Mouse (Mus musculus) heart, embryonic 15.5 days (tissue): ENCODE data around the gene Bok. TPM values are rescaled to one million over a fixed set of nuclear protein-coding genes. Genes with fewer than 3 reads are reported as not detected.

Experiments used
- ATAC-seq: fragments of 200-750 bp; cut with Nextera tagmentation; replicated peaks from 2 replicates; pipeline ENCODE4 v1.8.0; 2017; ENCODE audit warnings: low read depth, moderate TSS enrichment; ENCODE audit not compliant: insufficient number of reproducible peaks, insufficient read depth, low FRiP score
- H3K27ac ChIP-seq: fragments of 300-500 bp; sonication (generic); 2 replicates; pipeline ENCODE4 v1.5.1; 2015; ENCODE audit warnings: mild to moderate bottlenecking, inconsistent platforms
- H3K27me3 ChIP-seq: fragments of 300-500 bp; sonication (generic); 2 replicates; pipeline ENCODE4 v1.6.1; 2015; ENCODE audit warnings: inconsistent platforms
- H3K36me3 ChIP-seq: fragments of 300-500 bp; sonication (generic); 2 replicates; pipeline ENCODE4 v1.6.1; 2015; ENCODE audit warnings: mild to moderate bottlenecking, inconsistent platforms
- H3K4me1 ChIP-seq: fragments of 300-500 bp; sonication (generic); replicated peaks from 2 replicates; pipeline ENCODE4 v1.6.1; 2015; ENCODE audit warnings: inconsistent platforms
- H3K4me2 ChIP-seq: fragments of 300-500 bp; sonication (generic); 2 replicates; pipeline ENCODE4 v1.6.1; 2015; ENCODE audit warnings: inconsistent platforms, mild to moderate bottlenecking, moderate library complexity
- H3K4me3 ChIP-seq: fragments of 300-500 bp; sonication (generic); 2 replicates; pipeline ENCODE4 v1.5.1; 2015; ENCODE audit warnings: mild to moderate bottlenecking, inconsistent platforms
- H3K9ac ChIP-seq: fragments of 300-500 bp; sonication (generic); 2 replicates; pipeline ENCODE4 v1.6.1; 2015; ENCODE audit warnings: mild to moderate bottlenecking, inconsistent platforms
- H3K9me3 ChIP-seq: fragments of 300-500 bp; sonication (generic); replicated peaks from 2 replicates; pipeline ENCODE4 v1.6.1; 2016; ENCODE audit warnings: inconsistent platforms
- WGBS: fragments of 180-500 bp; shearing (Covaris S2); methylation state at CpG from one replicate; pipeline ENCODE4 v1.1.7; 2015; ENCODE audit warnings: mixed read lengths; 5-methylcytosine and 5-hydroxymethylcytosine counted together
- polyA plus RNA-seq: library from polyadenylated mRNA; unstranded; fragments of >200 nt; fragmentation: Nextera tagmentation; extraction: Ambion mirVana; gene quantifications from 2 replicates; pipeline ENCODE4 v1.2.1, GENCODE M21; 2015

The Bok gene
- polyA plus RNA-seq, 1 experiment from 2014 or later = 38.2 TPM

- Histone ChIP-seq H3K4me3 (no peak overlapping the region), H3K36me3 (peaks cover 7% of the 10 kb centered on the region; the same call in 1 of the 2 replicates), H3K9me3 (no peaks in the 10 kb centered on the region), H3K27me3 (no peaks in the 10 kb centered on the region), H3K9ac (no peak overlapping the region), H3K27ac (no peak overlapping the region), H3K4me1 (peaks cover 10% of the 10 kb centered on the region; the same call in 1 of the 2 replicates), H3K4me2 (no peak overlapping the region)
- 59% methylated on average over 7 of the region's 7 CpGs for WGBS
- ATAC-seq = no peak
Measured at GRCm38 (mm10) chr1:93721557-93721956, 36.1 kb downstream of the Bok start.

- WGBS = 80% methylated on average over 3 of the region's 3 CpGs
- Histone ChIP-seq H3K4me3 (no peak overlapping the region), H3K27me3 (no peaks in the 10 kb centered on the region), H3K9ac (no peak overlapping the region), H3K9me3 (no peaks in the 10 kb centered on the region), H3K4me1 (peaks cover 12% of the 10 kb centered on the region; the same call in 1 of the 2 replicates), H3K27ac (no peak overlapping the region), H3K4me2 (no peak overlapping the region), H3K36me3 (0 out of 2 replicates have a peak, but pooled peaks cover 7% of the 10 kb centered on the region)
- no peak for ATAC-seq
Measured at GRCm38 (mm10) chr1:93724623-93725022, 39.2 kb downstream of the Bok start.

- 66% methylated on average over 5 of the region's 5 CpGs for WGBS
- H3K9ac ChIP-seq = no peak overlapping the region
Measured at GRCm38 (mm10) chr1:93725665-93726064, 40.2 kb downstream of the Bok start.

GRCm38 (mm10) chr1:93726116-93726515 lies 40.7 kb downstream of the Bok start:
- Histone ChIP-seq H3K9ac (no peak overlapping the region), H3K4me1 (peaks cover 10% of the 10 kb centered on the region; the same call in 1 of the 2 replicates), H3K27ac (no peak overlapping the region), H3K36me3 (0 out of 2 replicates have a peak, but pooled peaks cover 7% of the 10 kb centered on the region), H3K27me3 (no peaks in the 10 kb centered on the region), H3K4me3 (no peak overlapping the region), H3K9me3 (no peaks in the 10 kb centered on the region), H3K4me2 (no peak overlapping the region)
- no peak for ATAC-seq
- WGBS = 79% methylated on average over 3 of the region's 3 CpGs

More at GRCm38 (mm10) chr1:93725665-93726064, 40.2 kb downstream of the Bok start:
- Histone ChIP-seq H3K27ac (no peak overlapping the region), H3K9me3 (no peaks in the 10 kb centered on the region), H3K36me3 (0 out of 2 replicates have a peak, but pooled peaks cover 7% of the 10 kb centered on the region), H3K4me3 (no peak overlapping the region), H3K27me3 (no peaks in the 10 kb centered on the region), H3K4me1 (peaks cover 10% of the 10 kb centered on the region; the same call in 1 of the 2 replicates), H3K4me2 (no peak overlapping the region)
- peak; percentile 34; the same call in 1 of the 2 replicates for ATAC-seq

- Histone ChIP-seq H3K36me3 (0 out of 2 replicates have a peak, but pooled peaks cover 7% of the 10 kb centered on the region), H3K4me3 (no peak overlapping the region), H3K27ac (no peak overlapping the region), H3K4me1 (peaks cover 14% of the 10 kb centered on the region), H3K9ac (no peak overlapping the region), H3K4me2 (no peak overlapping the region), H3K9me3 (no peaks in the 10 kb centered on the region), H3K27me3 (no peaks in the 10 kb centered on the region)
- peak; percentile 53 for ATAC-seq
- 51% methylated on average over 3 of the region's 3 CpGs for WGBS
Measured at GRCm38 (mm10) chr1:93726974-93727373, 41.5 kb downstream of the Bok start.

- Histone ChIP-seq H3K4me1 (peaks cover 13% of the 10 kb centered on the region), H3K4me3 (0 out of 2 replicates have a peak overlapping the region, but pooled peaks have one; percentile 9), H3K27ac (no peak overlapping the region), H3K9ac (no peak overlapping the region), H3K9me3 (no peaks in the 10 kb centered on the region), H3K4me2 (peak overlapping the region; percentile 38), H3K27me3 (no peaks in the 10 kb centered on the region), H3K36me3 (no peaks in the 10 kb centered on the region)
- no peak for ATAC-seq
- WGBS = 86% methylated on average over 5 of the region's 5 CpGs
Measured at GRCm38 (mm10) chr1:93731103-93731502, 45.6 kb downstream of the Bok start.

GRCm38 (mm10) chr1:93731880-93732281 lies 46.4 kb downstream of the Bok start:
- no peak; the same call in 1 of the 2 replicates for ATAC-seq
- no peak overlapping the region for H3K4me3 ChIP-seq
- H3K4me1 ChIP-seq = peaks cover 10% of the 10 kb centered on the region
- 23% methylated on average over 3 of the region's 3 CpGs for WGBS
- H3K27me3 ChIP-seq = no peaks in the 10 kb centered on the region
- H3K9me3 ChIP-seq = no peaks in the 10 kb centered on the region
- 0 out of 2 replicates have a peak overlapping the region, but pooled peaks have one; percentile 24 for H3K27ac ChIP-seq
- no peaks in the 10 kb centered on the region for H3K36me3 ChIP-seq
- peak overlapping the region; percentile 38 for H3K4me2 ChIP-seq
- no peak overlapping the region for H3K9ac ChIP-seq

GRCm38 (mm10) chr1:93735859-93736258 lies 50.4 kb downstream of the Bok start:
- Histone ChIP-seq H3K4me1 (peaks cover 9% of the 10 kb centered on the region), H3K4me3 (no peak overlapping the region), H3K4me2 (no peak overlapping the region), H3K36me3 (no peaks in the 10 kb centered on the region), H3K9ac (no peak overlapping the region), H3K27ac (no peak overlapping the region), H3K27me3 (no peaks in the 10 kb centered on the region), H3K9me3 (no peaks in the 10 kb centered on the region)
- WGBS = 82% methylated on average over 3 of the region's 3 CpGs
- ATAC-seq = no peak

- ATAC-seq = 0 out of 2 replicates have a peak, but pooled peaks have one; percentile 14
- 94% methylated on average over 5 of the region's 5 CpGs for WGBS
Measured at GRCm38 (mm10) chr1:93737711-93738110, 52.3 kb downstream of the Bok start.

GRCm38 (mm10) chr1:93740671-93741070 lies 55.2 kb downstream of the Bok start:
- no peaks in the 10 kb centered on the region for H3K36me3 ChIP-seq
- H3K27ac ChIP-seq = no peak overlapping the region
- H3K4me1 ChIP-seq = peaks cover 15% of the 10 kb centered on the region
- WGBS = 86% methylated on average over 2 of the region's 2 CpGs
- H3K9me3 ChIP-seq = no peaks in the 10 kb centered on the region
- no peak overlapping the region for H3K9ac ChIP-seq
- no peak overlapping the region for H3K4me2 ChIP-seq
- no peaks in the 10 kb centered on the region for H3K27me3 ChIP-seq
- H3K4me3 ChIP-seq = no peak overlapping the region
- no peak for ATAC-seq

More at GRCm38 (mm10) chr1:93737711-93738110, 52.3 kb downstream of the Bok start:
- Histone ChIP-seq H3K4me1 (peaks cover 15% of the 10 kb centered on the region), H3K4me3 (no peak overlapping the region), H3K27me3 (no peaks in the 10 kb centered on the region), H3K4me2 (no peak overlapping the region), H3K9ac (no peak overlapping the region), H3K36me3 (no peaks in the 10 kb centered on the region), H3K27ac (no peak overlapping the region), H3K9me3 (no peaks in the 10 kb centered on the region)

GRCm38 (mm10) chr1:93741987-93742386 lies 56.5 kb downstream of the Bok start:
- no peaks in the 10 kb centered on the region for H3K27me3 ChIP-seq
- H3K4me3 ChIP-seq = 0 out of 2 replicates have a peak overlapping the region, but pooled peaks have one; percentile 10
- 18% methylated on average over 4 of the region's 4 CpGs for WGBS
- peak overlapping the region; percentile 52 for H3K27ac ChIP-seq
- no peaks in the 10 kb centered on the region for H3K9me3 ChIP-seq
- H3K9ac ChIP-seq = no peak overlapping the region
- no peaks in the 10 kb centered on the region for H3K36me3 ChIP-seq
- peaks cover 20% of the 10 kb centered on the region for H3K4me1 ChIP-seq
- H3K4me2 ChIP-seq = peak overlapping the region; percentile 33; the same call in 1 of the 2 replicates
- ATAC-seq = no peak; the same call in 1 of the 2 replicates

- Histone ChIP-seq H3K27me3 (no peaks in the 10 kb centered on the region), H3K9me3 (no peaks in the 10 kb centered on the region), H3K4me2 (no peak overlapping the region), H3K4me1 (peaks cover 20% of the 10 kb centered on the region), H3K27ac (peak overlapping the region; percentile 52; the same call in 1 of the 2 replicates), H3K9ac (no peak overlapping the region), H3K36me3 (no peaks in the 10 kb centered on the region), H3K4me3 (no peak overlapping the region)
- no peak for ATAC-seq
Measured at GRCm38 (mm10) chr1:93742910-93743309, 57.5 kb downstream of the Bok start.
